Mouse (Mus musculus) ES-E14 (cell line): Measurements from ENCODE around the gene Trnt1. TPM values are rescaled to one million over a fixed set of nuclear protein-coding genes. Genes with fewer than 3 reads are reported as not detected.

Experiments
- DNase-seq: peaks from one replicate; pipeline ENCODE4 v3.0.0-alpha.2; 2013; ENCODE audit warnings: low read depth, low spot score
- H3K27ac ChIP-seq: 2 replicates; pipeline ENCODE4 v1.5.1; 2012; ENCODE audit warnings: low read depth, mild to moderate bottlenecking, low read length, moderate library complexity, mixed read lengths; ENCODE audit not compliant: poor library complexity, insufficient read depth, severe bottlenecking
- H3K36me3 ChIP-seq: 2 replicates; pipeline ENCODE4 v1.6.1; 2012; ENCODE audit warnings: mild to moderate bottlenecking, low read length, moderate library complexity, mixed read lengths; ENCODE audit not compliant: control insufficient read depth, poor library complexity, insufficient read depth, severe bottlenecking
- H3K4me1 ChIP-seq, 2 experiments: fragments of 150-350 bp in 1 of 2; sonication (generic) in 1 of 2; 2 replicates each; pipeline ENCODE4 v1.6.1; 2012; ENCODE audit warnings: low read length in 2 of 2, mild to moderate bottlenecking in 1 of 2, mixed read lengths in 1 of 2; ENCODE audit not compliant: control insufficient read depth in 2 of 2, insufficient read depth in 2 of 2, poor library complexity in 1 of 2
- H3K4me3 ChIP-seq, 2 experiments: fragments of 150-350 bp in 1 of 2; sonication (generic) in 1 of 2; 2 replicates each; pipeline ENCODE4 v1.5.1; 2012; ENCODE audit warnings: low read length in 2 of 2, low read depth in 1 of 2, mild to moderate bottlenecking in 1 of 2, mixed read lengths in 1 of 2; ENCODE audit not compliant: insufficient read depth in 1 of 2, poor library complexity in 1 of 2, severe bottlenecking in 1 of 2
- H3K9ac ChIP-seq: 2 replicates; pipeline ENCODE4 v1.6.1; 2012; ENCODE audit warnings: low read depth, mild to moderate bottlenecking, low read length, mixed read lengths; ENCODE audit not compliant: poor library complexity, insufficient read depth, severe bottlenecking
- H3K9me3 ChIP-seq: fragments of 150-350 bp; sonication (generic); 2 replicates; pipeline ENCODE4 v1.6.1; 2012; ENCODE audit warnings: low read depth, mild to moderate bottlenecking, low read length; ENCODE audit not compliant: control insufficient read depth, insufficient read depth
- CHD2 ChIP-seq: IDR thresholded peaks from 2 replicates; pipeline ENCODE4 v1.6.1; 2014; ENCODE audit warnings: mild to moderate bottlenecking, low read depth, low read length, inconsistent platforms
- HCFC1 ChIP-seq: IDR thresholded peaks from 2 replicates; pipeline ENCODE4 v1.6.1; 2012; ENCODE audit warnings: low read length, inconsistent platforms, borderline replicate concordance; ENCODE audit not compliant: insufficient read depth
- MAFK ChIP-seq: IDR thresholded peaks from 2 replicates; pipeline ENCODE4 v1.6.1; 2014; ENCODE audit warnings: mild to moderate bottlenecking, low read depth, low read length, inconsistent platforms; ENCODE audit not compliant: insufficient read depth
- ZC3H11A ChIP-seq: IDR thresholded peaks from 2 replicates; pipeline ENCODE4 v1.6.1; 2012; ENCODE audit warnings: low read depth, mild to moderate bottlenecking, inconsistent platforms, low read length, borderline replicate concordance
- ZNF384 ChIP-seq: IDR thresholded peaks from 2 replicates; pipeline ENCODE4 v1.6.1; 2012; ENCODE audit warnings: low read depth, low read length, inconsistent platforms
- in situ Hi-C, 2 experiments: fragments of 600-800 bp; cut with MboI; formaldehyde crosslinking; loops; one replicate each; pipeline ENCODE4 v1.15.1; 2025; ENCODE audit warnings: low sequenced_read_pairs in 2 of 2, inconsistent platforms in 1 of 2; ENCODE audit not compliant: unreplicated experiment in 2 of 2
- total RNA-seq: library from RNA; depleted of rRNA; stranded (reverse); fragments of 300-350 nt; gene quantifications from 2 replicates; pipeline ENCODE4 v1.2.3, GENCODE M21; 2012

The Trnt1 gene
- total RNA-seq, 1 experiment = 72.9 TPM

- DNase-seq = no peak
- no peak overlapping the region for H3K4me3 ChIP-seq
- H3K27ac ChIP-seq = no peak overlapping the region
- in situ Hi-C loops = no loop called here
- H3K4me1 ChIP-seq = no peaks in the 10 kb centered on the region
- no peaks in the 10 kb centered on the region for H3K9me3 ChIP-seq
- H3K36me3 ChIP-seq = no peaks in the 10 kb centered on the region
- TF ChIP-seq CHD2 = no peak
- no peak for TF ChIP-seq HCFC1
- no peak for TF ChIP-seq ZC3H11A
- no peak for TF ChIP-seq ZNF384
- TF ChIP-seq MAFK = no peak
- no peak overlapping the region for H3K9ac ChIP-seq
Measured at GRCm38 (mm10) chr6:106729682-106730314, 39.1 kb upstream of the Trnt1 start.

GRCm38 (mm10) chr6:106732563-106732962 lies 36.4 kb upstream of the Trnt1 start:
- Histone ChIP-seq H3K4me1 (no peaks in the 10 kb centered on the region), H3K4me3 (no peak overlapping the region), H3K9me3 (no peaks in the 10 kb centered on the region), H3K36me3 (no peaks in the 10 kb centered on the region), H3K27ac (no peak overlapping the region), H3K9ac (no peak overlapping the region)
- no peak for TF ChIP-seq HCFC1
- no peak for TF ChIP-seq MAFK
- TF ChIP-seq CHD2 = no peak
- no peak for TF ChIP-seq ZC3H11A
- no peak for TF ChIP-seq ZNF384
- in situ Hi-C loops = no loop called here
- DNase-seq = no peak

GRCm38 (mm10) chr6:106738229-106738628 lies 30.7 kb upstream of the Trnt1 start:
- in situ Hi-C loops = no loop called here
- no peak for TF ChIP-seq ZNF384
- TF ChIP-seq HCFC1 = no peak
- no peak for TF ChIP-seq ZC3H11A
- no peak for TF ChIP-seq MAFK
- no peak for TF ChIP-seq CHD2
- no peak for DNase-seq
- Histone ChIP-seq H3K9me3 (no peaks in the 10 kb centered on the region), H3K27ac (no peak overlapping the region), H3K36me3 (no peaks in the 10 kb centered on the region), H3K9ac (no peak overlapping the region), H3K4me1 (no peaks in the 10 kb centered on the region), H3K4me3 (no peak overlapping the region)

GRCm38 (mm10) chr6:106740244-106740825 lies 28.6 kb upstream of the Trnt1 start:
- TF ChIP-seq ZNF384 (no peak), ZC3H11A (no peak), HCFC1 (no peak), MAFK (no peak), CHD2 (no peak)
- no peaks in the 10 kb centered on the region for H3K9me3 ChIP-seq
- H3K36me3 ChIP-seq = no peaks in the 10 kb centered on the region
- no peak for DNase-seq
- in situ Hi-C loops = no loop called here
- no peaks in the 10 kb centered on the region for H3K4me1 ChIP-seq
- H3K9ac ChIP-seq = no peak overlapping the region
- H3K27ac ChIP-seq = no peak overlapping the region
- no peak overlapping the region for H3K4me3 ChIP-seq

- no peaks in the 10 kb centered on the region for H3K36me3 ChIP-seq
- no peak overlapping the region for H3K9ac ChIP-seq
- TF ChIP-seq HCFC1 = no peak
- no peak for TF ChIP-seq ZC3H11A
- TF ChIP-seq CHD2 = no peak
- TF ChIP-seq ZNF384 = no peak
- TF ChIP-seq MAFK = no peak
- in situ Hi-C loops = no loop called here
- H3K4me1 ChIP-seq = no peaks in the 10 kb centered on the region
- H3K27ac ChIP-seq = no peak overlapping the region
- no peaks in the 10 kb centered on the region for H3K9me3 ChIP-seq
- DNase-seq = no peak
- H3K4me3 ChIP-seq = no peak overlapping the region
Measured at GRCm38 (mm10) chr6:106743556-106744233, 25.2 kb upstream of the Trnt1 start.
